Mouse (Mus musculus): Measurements from ENCODE around the gene Cln3.

Gene Cln3

GRCm38 (mm10) chr7:126585717-126586116, at the start of gene Cln3:
Gene Cln3, minus strand, starts transcription at chr7:126585817.
- DNase-seq: no peak

DNA sequence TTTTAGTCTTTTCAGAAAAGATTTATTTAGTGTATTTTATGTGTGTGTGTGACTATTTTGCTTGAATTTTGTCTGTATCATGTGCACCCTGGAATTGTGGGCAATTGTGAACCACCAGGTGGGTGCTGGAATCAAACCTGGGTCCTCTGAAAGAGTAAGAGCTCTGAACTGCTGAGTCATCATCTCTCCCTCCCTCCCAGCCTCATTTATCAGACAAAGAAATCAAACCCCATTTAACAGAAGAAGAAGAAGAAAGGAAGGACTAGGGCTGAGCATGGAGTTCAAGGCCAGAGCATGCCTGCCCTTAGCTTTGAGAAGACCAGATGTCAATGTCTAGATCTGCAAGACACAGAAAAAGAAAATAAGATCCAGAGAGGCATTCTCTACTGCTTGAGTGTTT, 49.8 kb upstream of the Cln3 start:
- no peak for DNase-seq

DNA sequence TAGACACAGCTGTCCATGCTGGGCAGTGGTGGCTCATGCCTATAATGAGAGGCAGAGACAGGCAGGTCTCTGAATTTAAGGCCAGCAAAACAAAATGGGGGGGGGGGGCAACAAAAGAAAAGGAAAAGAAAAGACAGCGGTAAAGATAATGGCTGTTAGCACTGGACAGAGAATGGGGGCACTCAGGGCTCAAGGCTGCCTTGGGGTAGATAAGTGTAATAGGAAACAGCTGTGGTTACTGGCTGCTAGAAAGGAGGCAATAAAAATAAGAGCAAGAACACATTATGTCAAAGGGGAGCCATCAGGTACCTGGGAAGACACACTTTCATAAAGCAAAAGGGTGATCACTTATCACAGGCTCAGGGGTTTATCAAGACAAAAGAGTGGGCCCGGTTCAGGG, 46.9 kb upstream of the Cln3 start:
- DNase-seq: no peak

GRCm38 (mm10) chr7:126630824-126631518, 45.4 kb upstream of the Cln3 start, which contains the start of gene Nupr1:
Gene Nupr1, minus strand, starts transcription at chr7:126630861.
- no peak for DNase-seq

GRCm38 (mm10) chr7:126629915-126630314, 44.3 kb upstream of the Cln3 start:
- DNase-seq: no peak

DNA sequence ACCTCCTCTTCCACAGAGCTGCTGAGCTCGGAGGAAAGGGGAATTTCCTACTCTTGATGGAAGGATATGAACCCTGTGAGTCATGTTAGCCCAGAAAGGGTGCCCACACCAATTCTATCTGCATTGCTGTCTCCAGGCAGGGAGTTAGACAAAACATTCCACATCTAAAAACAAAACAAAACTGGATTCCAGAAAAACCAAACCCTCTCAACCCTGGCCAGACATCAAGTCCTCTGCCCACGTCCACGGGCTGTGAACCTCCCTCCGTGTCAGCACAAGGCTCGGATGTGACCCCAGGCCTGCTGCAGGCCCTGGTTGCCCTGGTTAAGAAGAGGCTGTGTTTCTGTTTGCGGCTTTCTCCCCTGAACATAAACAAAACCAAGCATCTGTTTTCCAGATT, 42.5 kb upstream of the Cln3 start:
- DNase-seq: no peak

DNA sequence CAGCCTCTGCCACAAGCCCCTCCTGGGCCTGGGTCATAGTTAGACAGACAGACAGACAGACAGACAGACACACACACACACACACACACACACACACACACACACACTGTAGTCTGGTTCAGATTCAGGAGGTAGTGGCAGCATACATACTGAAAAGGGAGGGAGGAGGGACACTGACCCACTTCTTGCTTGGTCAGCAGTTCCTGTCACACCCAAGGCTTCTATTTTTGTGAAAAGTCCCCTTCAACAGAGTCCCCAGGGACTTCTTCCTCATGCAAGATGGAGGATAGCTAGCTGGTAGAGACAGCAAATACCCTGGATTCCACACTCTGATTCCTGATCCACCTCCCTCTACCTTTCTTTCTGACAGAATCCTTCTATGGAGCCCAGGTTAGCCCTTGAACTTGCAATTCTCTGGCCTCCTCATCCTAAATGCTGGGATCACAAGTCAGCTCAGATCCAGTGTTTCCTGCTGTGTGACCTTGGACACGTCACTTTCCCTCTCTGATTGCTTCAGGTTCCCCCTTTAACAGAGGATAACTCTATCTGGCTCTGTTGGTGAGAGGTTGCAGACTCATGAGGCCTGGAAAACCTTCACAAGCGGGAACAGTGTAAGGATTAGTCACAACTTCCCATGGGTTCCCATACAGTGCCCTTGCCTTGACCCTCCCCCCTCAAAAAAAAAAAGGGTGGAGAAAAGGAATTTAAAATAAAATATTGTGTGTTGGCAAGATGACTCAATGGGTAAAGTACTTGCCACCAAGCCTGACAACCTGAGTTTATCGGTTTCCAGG, 40.4 kb upstream of the Cln3 start:
- DNase-seq: no peak

DNA sequence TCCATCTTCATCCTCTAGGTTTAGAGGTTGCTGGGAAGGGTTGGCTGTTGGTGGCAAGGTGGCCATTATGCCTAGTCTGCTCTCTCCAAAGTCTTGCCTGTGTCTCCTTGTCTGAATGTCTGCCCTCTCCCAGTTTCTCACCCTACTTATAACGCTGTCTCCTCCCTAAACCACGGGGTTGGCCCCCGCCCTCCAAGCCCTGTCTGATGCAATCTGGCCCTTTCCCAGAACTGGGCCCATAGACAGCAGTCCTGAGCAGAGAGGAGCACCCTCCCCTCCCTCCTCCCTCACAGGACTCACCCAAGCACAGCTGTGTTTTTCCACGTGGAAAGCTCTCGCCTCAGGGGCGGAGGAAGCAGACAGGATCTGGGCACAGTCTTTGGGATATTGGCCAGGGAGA, 39.8 kb upstream of the Cln3 start:
- DNase-seq: peak; percentile 68

DNA sequence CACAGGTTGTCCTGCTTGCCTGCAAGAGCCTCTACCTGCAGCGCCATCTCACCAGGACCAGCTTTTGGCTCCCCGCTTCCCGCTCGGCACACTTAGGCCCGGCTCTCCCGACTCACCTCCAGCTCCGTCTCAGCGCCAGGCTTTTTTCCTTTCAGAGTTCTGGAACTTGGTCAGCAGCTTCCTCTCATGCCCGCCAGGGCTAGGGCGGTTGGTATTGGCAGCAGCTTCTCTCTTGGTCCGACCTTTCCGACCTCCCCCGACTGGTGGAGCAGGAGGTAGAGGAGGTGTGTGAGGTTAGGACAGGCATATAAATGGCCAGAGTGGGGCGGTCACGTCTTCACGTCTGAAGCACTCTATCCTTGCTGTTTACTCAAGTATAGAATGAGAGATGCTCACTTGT, 39.2 kb upstream of the Cln3 start:
- DNase-seq: no peak

DNA sequence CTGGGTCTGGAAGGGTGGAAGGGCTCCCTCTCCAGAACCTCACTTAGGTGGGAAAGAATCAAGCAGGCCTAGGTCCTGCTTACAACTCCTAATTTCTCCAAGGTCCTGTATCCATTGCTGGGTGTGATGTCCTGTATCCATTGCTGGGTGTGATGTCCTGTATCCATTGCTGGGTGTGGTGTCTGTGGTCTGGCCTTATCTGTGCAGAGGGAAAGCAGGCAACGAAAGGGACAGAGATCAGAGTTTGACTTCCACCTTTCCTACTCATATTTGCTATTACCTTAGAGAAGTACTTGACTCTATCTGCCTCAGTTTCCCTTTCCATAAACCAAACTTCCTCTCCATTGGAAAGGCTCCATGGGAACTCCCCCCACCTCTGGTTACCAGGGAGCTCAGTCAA, 37.8 kb upstream of the Cln3 start:
- DNase-seq: no peak

GRCm38 (mm10) chr7:126621452-126622359, 36.1 kb upstream of the Cln3 start:
- DNase-seq: peak; percentile 45

GRCm38 (mm10) chr7:126619559-126620275, 34.1 kb upstream of the Cln3 start:
- no peak for DNase-seq

- no peak for DNase-seq
Measured at GRCm38 (mm10) chr7:126616707-126617106, 31.1 kb upstream of the Cln3 start.

- DNase-seq: no peak
Measured at GRCm38 (mm10) chr7:126612736-126613135, 27.1 kb upstream of the Cln3 start.

DNA sequence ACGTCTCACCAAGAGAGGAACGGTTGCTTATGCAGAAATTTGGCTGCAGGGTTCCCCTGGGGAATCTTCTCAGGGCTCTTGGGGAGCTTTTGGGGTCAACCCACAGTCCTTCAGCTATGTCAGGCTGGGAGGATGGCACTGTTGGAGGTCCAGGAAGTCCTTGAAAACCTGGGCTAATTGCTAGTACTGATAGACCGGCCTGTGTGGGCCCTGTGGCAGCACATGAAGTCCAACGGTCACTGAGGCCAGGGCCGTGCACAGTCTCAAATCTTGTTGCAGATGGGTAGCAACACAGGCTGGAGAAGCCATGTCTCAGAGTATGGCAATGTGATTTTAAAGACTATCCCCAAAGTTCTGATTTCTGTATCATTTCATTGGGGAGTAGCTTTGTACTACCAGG, 22.2 kb upstream of the Cln3 start:
- DNase-seq: no peak

- DNase-seq: no peak
Measured at GRCm38 (mm10) chr7:126607064-126607463, 21.4 kb upstream of the Cln3 start.

- DNase-seq: no peak
Measured at GRCm38 (mm10) chr7:126606611-126607010, 21.0 kb upstream of the Cln3 start.

- no peak for DNase-seq
Measured at GRCm38 (mm10) chr7:126602650-126603049, 17.0 kb upstream of the Cln3 start.

GRCm38 (mm10) chr7:126601896-126602295, 16.3 kb upstream of the Cln3 start:
- DNase-seq: no peak

GRCm38 (mm10) chr7:126598919-126599318, 13.3 kb upstream of the Cln3 start:
- DNase-seq: no peak

DNA sequence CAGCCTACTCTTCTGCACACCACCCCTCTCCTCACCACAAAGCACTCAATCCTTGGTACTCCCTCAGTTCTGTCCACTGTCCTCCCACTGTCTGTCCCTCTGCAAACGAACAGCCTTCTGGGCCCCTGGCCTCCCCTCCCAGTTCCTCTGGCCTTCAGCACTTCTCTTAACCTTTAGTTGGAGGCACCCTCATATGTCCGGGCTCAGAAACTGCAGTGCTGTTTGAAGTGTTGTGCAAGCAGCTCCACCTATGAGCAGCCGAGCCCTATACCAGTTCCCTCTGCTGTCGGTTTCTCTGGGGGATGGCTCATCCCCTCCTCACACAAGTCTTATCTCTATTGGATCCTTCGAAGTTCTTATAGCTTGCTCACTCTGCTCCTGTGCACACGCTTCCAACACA, 10.8 kb upstream of the Cln3 start:
- DNase-seq: no peak

DNA sequence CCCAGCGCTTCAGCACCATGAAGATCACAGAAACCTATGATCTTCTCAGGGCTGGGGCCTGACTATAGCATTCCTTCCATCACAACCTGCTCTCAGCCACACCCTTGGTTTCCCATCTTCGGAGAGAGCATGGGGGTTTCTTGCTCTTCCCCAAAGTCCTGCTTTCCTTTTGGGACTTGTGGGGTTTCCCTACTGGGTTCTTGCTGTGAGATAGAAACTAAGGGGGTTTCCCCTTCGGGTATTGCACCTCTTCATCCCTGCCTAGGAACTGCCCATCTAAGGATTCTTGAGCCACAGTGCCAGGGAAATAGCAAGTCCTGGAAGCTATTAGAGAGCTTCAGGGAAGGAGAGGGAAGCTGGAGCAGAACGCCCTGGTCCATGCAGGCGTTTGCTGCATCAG, 10.3 kb upstream of the Cln3 start:
- DNase-seq: no peak
